Mouse (Mus musculus): Measurements from ENCODE around the gene Gm17019. TPM values are rescaled to one million over a fixed set of nuclear protein-coding genes. Genes with fewer than 3 reads are reported as not detected.
"Not testable (repeated sequence)": the region's sequence is repeated elsewhere in the genome, so short reads cannot be mapped to it uniquely, and the experiment has no call there.

The Gm17019 gene
- not detected in 2 replicates for polyA plus RNA-seq (2015; fragmentation: Nextera tagmentation; extraction: Ambion mirVana)

DNA sequence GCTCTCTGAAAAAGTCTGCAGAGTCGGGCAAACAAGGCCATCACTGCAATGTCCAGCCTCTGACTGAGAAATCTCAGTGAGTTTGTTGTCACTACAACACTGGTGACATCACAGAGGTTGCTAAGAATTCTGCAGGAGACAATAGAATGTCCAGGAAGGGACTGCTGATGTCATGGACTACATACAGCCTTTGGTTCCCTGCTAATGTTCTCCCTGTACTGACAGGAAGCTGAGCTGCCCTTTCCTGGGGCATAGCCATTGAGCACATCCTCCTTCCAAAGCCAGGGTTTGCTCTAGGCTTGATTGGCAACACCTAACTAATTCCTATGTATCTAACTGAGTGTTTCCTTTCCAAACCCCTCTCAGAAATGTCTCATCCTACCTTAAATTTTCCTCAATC lies at the start of gene Gm17019:
Gene Gm17019, minus strand, starts transcription at position 101 of the 400 bp plus-strand sequence.
- not testable (repeated sequence) for H3K9ac ChIP-seq (replicated peaks; ENCODE audit: low read depth, low read length); H3K4me1 ChIP-seq (replicated peaks; ENCODE audit: control insufficient read depth, insufficient read depth, low read length); H3K27ac ChIP-seq (ENCODE audit: low read length); ATAC-seq; H3K9me3 ChIP-seq (ENCODE audit: control insufficient read depth, low read length); H3K4me3 ChIP-seq (replicated peaks; ENCODE audit: low read length); H3K4me2 ChIP-seq (ENCODE audit: low read length); H3K36me3 ChIP-seq (ENCODE audit: control insufficient read depth, insufficient read depth); H3K27me3 ChIP-seq (replicated peaks; ENCODE audit: control insufficient read depth, insufficient read depth, low read length)
- 50% methylated on average over 1 of the region's 1 CpGs for WGBS

DNA sequence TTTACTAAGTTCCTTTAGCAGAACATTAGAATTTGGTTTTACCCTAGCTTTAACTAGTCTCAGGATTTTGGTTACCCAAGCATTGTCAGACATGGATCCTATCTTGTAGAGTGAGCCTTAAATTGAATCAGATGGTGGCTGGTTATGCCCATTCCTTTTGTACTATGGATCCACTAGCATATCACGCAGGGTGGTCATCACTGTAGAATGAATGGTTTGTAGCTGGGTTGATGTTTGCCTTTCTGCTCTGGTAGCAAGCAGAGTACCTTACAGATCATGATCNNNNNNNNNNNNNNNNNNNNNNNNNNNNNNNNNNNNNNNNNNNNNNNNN lies 29.6 kb upstream of the Gm17019 start:
- not testable (repeated sequence) for H3K4me3 ChIP-seq (replicated peaks; ENCODE audit: low read length); H3K4me2 ChIP-seq (ENCODE audit: low read length); H3K27ac ChIP-seq (ENCODE audit: low read length); H3K36me3 ChIP-seq (ENCODE audit: control insufficient read depth, insufficient read depth); H3K27me3 ChIP-seq (replicated peaks; ENCODE audit: control insufficient read depth, insufficient read depth, low read length); H3K9ac ChIP-seq (replicated peaks; ENCODE audit: low read depth, low read length); H3K4me1 ChIP-seq (replicated peaks; ENCODE audit: control insufficient read depth, insufficient read depth, low read length); ATAC-seq
- WGBS, result 90% methylated on average over 1 of the region's 1 CpGs
- H3K9me3 ChIP-seq (ENCODE audit: control insufficient read depth, low read length), result peaks cover 15% of the 10 kb centered on the region

- H3K9me3 ChIP-seq (ENCODE audit: control insufficient read depth, low read length), result peaks cover 15% of the 10 kb centered on the region
- 83% methylated on average over 4 of the region's 4 CpGs for whole genome bisulfite sequencing
- H3K9ac ChIP-seq (replicated peaks; ENCODE audit: low read depth, low read length); H3K4me1 ChIP-seq (replicated peaks; ENCODE audit: control insufficient read depth, insufficient read depth, low read length); H3K4me3 ChIP-seq (replicated peaks; ENCODE audit: low read length); H3K27me3 ChIP-seq (replicated peaks; ENCODE audit: control insufficient read depth, insufficient read depth, low read length); H3K27ac ChIP-seq (ENCODE audit: low read length); H3K36me3 ChIP-seq (ENCODE audit: control insufficient read depth, insufficient read depth); H3K4me2 ChIP-seq (ENCODE audit: low read length): not testable (repeated sequence)
- 0 out of 2 replicates have a peak, but pooled peaks have one; percentile 45 for ATAC-seq
Observed at GRCm38 (mm10) chr5:15061638-15062384, 29.0 kb upstream of the Gm17019 start.

DNA sequence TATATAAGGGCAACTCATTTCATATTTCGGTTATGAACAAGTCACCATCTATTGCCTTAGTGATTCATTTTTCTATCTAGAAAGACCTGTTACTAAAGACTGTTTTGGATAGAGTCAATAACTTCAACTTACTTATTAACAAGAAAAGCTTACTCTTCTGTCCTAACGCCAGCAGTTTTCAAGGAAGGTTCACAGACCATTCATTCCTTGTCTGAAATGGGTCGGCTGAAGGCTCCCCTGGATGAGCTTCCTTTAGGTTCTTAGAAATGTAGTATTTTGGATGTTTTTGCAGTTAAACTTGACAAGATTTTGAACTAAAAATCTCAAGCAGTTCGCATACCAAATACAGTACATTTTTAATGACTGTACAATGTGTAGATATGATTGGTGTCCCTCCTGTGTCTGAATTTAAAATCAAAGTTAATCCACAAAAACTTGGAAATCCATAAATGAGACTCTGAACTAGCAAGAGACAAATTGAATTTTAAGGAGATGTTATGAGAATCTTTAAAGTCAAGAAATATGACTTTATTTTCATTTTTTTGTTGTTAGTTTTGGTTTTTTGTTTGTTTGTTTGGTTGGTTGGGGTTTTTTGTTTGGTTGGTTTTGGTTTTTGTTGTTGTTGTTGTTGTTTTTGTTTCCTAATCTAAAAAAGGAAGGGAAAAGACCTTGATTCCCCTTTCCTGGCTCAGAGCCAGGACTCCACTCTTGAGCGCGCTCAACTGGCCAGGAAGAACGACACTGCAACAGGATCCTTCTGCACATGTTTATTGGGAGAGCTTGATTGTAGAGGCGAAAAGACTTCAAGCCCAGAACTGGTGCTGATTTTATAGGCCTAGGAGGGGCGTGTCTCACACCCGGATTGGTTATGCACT lies 21.6 kb upstream of the Gm17019 start:
- not testable (repeated sequence) for ATAC-seq; H3K27ac ChIP-seq (ENCODE audit: low read length); H3K9ac ChIP-seq (replicated peaks; ENCODE audit: low read depth, low read length); H3K27me3 ChIP-seq (replicated peaks; ENCODE audit: control insufficient read depth, insufficient read depth, low read length); H3K4me1 ChIP-seq (replicated peaks; ENCODE audit: control insufficient read depth, insufficient read depth, low read length); H3K4me3 ChIP-seq (replicated peaks; ENCODE audit: low read length); H3K4me2 ChIP-seq (ENCODE audit: low read length); H3K36me3 ChIP-seq (ENCODE audit: control insufficient read depth, insufficient read depth)
- 76% methylated on average over 10 of the region's 10 CpGs for WGBS
- H3K9me3 ChIP-seq (ENCODE audit: control insufficient read depth, low read length), result peaks cover 16% of the 10 kb centered on the region

DNA sequence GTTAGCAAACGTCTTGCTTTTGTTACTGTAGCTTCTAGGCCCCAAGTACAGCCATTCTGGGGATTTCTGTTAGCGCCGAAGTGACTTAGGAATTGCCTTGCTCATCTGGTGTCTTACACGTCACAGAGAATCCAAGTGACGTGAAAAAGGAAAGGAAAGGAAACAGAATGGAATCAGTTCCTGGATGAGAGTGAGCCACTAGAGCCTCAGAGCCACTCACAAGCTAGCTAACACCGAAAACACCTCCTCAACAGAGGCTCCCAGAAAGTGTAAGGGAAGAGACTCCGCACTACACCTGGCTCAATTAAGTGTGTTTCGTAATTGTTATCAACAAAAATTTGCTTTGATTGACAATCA lies 20.8 kb upstream of the Gm17019 start:
- H3K27me3 ChIP-seq (replicated peaks; ENCODE audit: control insufficient read depth, insufficient read depth, low read length); H3K4me3 ChIP-seq (replicated peaks; ENCODE audit: low read length); H3K27ac ChIP-seq (ENCODE audit: low read length); H3K36me3 ChIP-seq (ENCODE audit: control insufficient read depth, insufficient read depth); H3K9ac ChIP-seq (replicated peaks; ENCODE audit: low read depth, low read length); H3K4me1 ChIP-seq (replicated peaks; ENCODE audit: control insufficient read depth, insufficient read depth, low read length); H3K4me2 ChIP-seq (ENCODE audit: low read length); ATAC-seq: not testable (repeated sequence)
- 82% methylated on average over 7 of the region's 8 CpGs for WGBS
- peaks cover 15% of the 10 kb centered on the region for H3K9me3 ChIP-seq (ENCODE audit: control insufficient read depth, low read length)

DNA sequence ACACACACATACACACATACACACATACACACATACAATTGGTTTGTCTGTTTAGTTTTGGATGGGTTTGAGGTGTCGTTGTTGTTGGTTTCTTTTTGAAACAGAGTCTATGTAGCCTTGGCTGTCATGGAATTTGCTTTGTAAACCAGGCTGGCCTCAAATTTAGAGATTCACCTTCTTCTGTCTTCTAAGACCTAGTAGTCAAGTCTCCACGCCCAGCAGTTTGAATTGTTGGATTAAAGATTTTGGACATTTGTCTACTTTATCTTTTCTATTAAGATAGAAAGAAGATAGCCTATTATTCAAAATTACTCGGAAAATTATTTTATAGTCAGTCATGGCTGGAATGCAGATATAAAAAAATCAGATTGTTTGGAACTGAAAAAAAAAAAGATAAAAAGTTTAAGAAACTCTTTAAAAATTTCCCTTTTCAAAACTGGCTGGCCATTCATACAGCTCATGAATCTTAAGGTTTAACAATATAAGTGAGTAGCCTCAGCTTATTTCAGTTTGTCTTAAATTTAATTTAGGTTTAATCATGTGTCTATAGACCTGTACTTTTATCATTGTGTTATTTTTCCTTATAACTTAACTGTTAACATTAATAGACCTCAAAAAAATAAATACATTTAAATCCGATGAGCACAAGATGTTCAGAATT lies 20.3 kb upstream of the Gm17019 start:
- peaks cover 15% of the 10 kb centered on the region for H3K9me3 ChIP-seq (ENCODE audit: control insufficient read depth, low read length)
- H3K27ac ChIP-seq (ENCODE audit: low read length); H3K4me2 ChIP-seq (ENCODE audit: low read length); H3K4me1 ChIP-seq (replicated peaks; ENCODE audit: control insufficient read depth, insufficient read depth, low read length); ATAC-seq; H3K36me3 ChIP-seq (ENCODE audit: control insufficient read depth, insufficient read depth); H3K9ac ChIP-seq (replicated peaks; ENCODE audit: low read depth, low read length); H3K4me3 ChIP-seq (replicated peaks; ENCODE audit: low read length); H3K27me3 ChIP-seq (replicated peaks; ENCODE audit: control insufficient read depth, insufficient read depth, low read length): not testable (repeated sequence)
- WGBS, result 83% methylated on average over 4 of the region's 4 CpGs

DNA sequence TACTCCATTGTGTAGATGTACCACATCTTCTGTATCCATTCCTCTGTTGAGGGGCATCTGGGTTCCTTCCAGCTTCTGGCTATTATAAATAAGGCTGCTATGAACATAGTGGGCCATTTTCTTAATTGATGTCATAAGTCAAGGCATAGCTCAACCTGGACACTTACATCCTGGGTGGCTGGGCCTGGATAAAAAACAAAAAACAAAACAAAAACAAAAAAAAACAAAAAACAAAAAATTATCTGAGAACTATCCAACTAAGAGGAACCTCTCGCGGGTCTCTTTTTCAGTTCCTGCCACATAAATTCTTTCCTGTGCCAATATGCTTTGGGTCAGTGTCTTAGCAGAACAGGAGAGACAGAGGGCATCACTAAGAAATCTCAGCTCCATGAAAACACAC lies 18.0 kb upstream of the Gm17019 start:
- H3K36me3 ChIP-seq (ENCODE audit: control insufficient read depth, insufficient read depth); H3K9ac ChIP-seq (replicated peaks; ENCODE audit: low read depth, low read length); H3K27me3 ChIP-seq (replicated peaks; ENCODE audit: control insufficient read depth, insufficient read depth, low read length); H3K4me1 ChIP-seq (replicated peaks; ENCODE audit: control insufficient read depth, insufficient read depth, low read length); H3K4me2 ChIP-seq (ENCODE audit: low read length); H3K27ac ChIP-seq (ENCODE audit: low read length); ATAC-seq; H3K4me3 ChIP-seq (replicated peaks; ENCODE audit: low read length): not testable (repeated sequence)
- 78% methylated on average over 2 of the region's 2 CpGs for WGBS
- peaks cover 15% of the 10 kb centered on the region for H3K9me3 ChIP-seq (ENCODE audit: control insufficient read depth, low read length)

- WGBS, result 91% methylated on average over 6 of the region's 9 CpGs
- ATAC-seq; H3K9me3 ChIP-seq (ENCODE audit: control insufficient read depth, low read length); H3K4me3 ChIP-seq (replicated peaks; ENCODE audit: low read length); H3K4me1 ChIP-seq (replicated peaks; ENCODE audit: control insufficient read depth, insufficient read depth, low read length); H3K9ac ChIP-seq (replicated peaks; ENCODE audit: low read depth, low read length); H3K27ac ChIP-seq (ENCODE audit: low read length); H3K4me2 ChIP-seq (ENCODE audit: low read length); H3K27me3 ChIP-seq (replicated peaks; ENCODE audit: control insufficient read depth, insufficient read depth, low read length); H3K36me3 ChIP-seq (ENCODE audit: control insufficient read depth, insufficient read depth): not testable (repeated sequence)
Observed at GRCm38 (mm10) chr5:15044830-15045767, 12.3 kb upstream of the Gm17019 start.
